Mouse (Mus musculus): Measurements from ENCODE around the gene Myl4. TPM values are rescaled to one million over a fixed set of nuclear protein-coding genes. Genes with fewer than 3 reads are reported as not detected.

The Myl4 gene
- polyA plus RNA-seq, 1 experiment from 2014 or later = 115 TPM

DNA sequence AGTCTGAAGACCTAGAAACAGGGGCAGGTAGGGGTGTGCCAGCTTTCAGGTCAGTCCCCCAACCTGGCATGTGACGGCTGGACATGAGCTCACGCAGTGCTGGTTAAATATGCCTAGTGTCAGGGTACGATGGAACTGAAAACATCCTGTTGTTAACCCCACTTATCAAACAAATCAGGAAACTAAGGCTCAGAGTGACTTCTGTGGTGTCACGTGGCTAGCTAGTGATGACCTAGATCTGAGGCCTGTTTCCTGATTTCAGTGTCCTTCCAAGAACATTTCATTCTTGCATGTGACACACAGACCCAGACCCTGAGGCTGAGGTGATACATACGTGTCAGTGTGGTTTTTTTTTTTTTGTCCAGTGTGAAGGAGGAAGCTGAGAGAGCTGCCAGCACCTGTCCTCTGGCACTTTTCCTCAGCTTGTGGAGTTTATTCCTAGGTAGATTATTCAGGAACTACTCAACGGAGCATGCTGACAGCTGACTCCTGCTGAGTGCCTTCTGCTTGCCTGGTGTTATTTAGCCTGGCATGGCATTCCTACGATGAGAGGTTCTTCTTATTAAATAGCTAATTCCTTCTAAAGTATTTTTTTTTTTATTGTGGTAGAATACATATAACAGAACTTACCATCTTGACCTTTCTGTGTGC is 79.8 kb downstream of the Myl4 start:
- no peak for ATAC-seq (ENCODE audit: low read depth)
- WGBS = 57% methylated on average over 7 of the region's 7 CpGs

DNA sequence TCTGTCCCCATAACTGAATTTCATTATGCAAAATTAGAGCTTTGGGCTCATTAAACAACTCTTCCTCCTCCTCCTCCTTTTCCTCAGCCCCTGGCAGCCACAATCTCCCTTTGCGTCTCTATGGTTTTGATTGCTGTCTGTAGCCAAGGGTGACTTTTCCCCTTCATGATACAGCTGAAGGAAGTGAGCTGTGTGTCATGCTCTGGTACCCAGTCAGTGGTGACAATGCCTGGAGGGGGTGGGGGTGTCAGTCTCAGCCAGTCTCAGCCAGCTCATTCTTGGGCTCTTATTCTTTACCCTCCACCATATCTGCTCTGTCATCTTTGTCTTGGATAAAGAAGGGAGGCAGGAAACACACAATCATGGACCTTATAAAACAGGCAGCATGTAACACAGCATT is 80.8 kb downstream of the Myl4 start:
- WGBS = 55% methylated on average over 1 of the region's 1 CpGs
- Histone ChIP-seq H3K9me3 (ENCODE audit: control insufficient read depth, low read length) (no peaks in the 10 kb centered on the region), H3K27ac (ENCODE audit: low read length) (no peak overlapping the region), H3K4me3 (ENCODE audit: low read length) (no peak overlapping the region), H3K36me3 (ENCODE audit: control insufficient read depth, insufficient read depth, low read length) (no peaks in the 10 kb centered on the region), H3K27me3 (ENCODE audit: control insufficient read depth, insufficient read depth, low read depth, low read length) (no peaks in the 10 kb centered on the region), H3K4me1 (replicated peaks; ENCODE audit: control insufficient read depth, insufficient read depth, low read length) (peaks cover 2% of the 10 kb centered on the region; the same call in 1 of the 2 replicates), H3K9ac (ENCODE audit: low read length) (no peak overlapping the region), H3K4me2 (ENCODE audit: low read depth, low read length) (no peak overlapping the region)
- no peak for ATAC-seq (ENCODE audit: low read depth)

More for the DNA sequence above, 79.8 kb downstream of the Myl4 start:
- Histone ChIP-seq H3K9ac (ENCODE audit: low read length) (no peak overlapping the region), H3K4me1 (replicated peaks; ENCODE audit: control insufficient read depth, insufficient read depth, low read length) (peaks cover 12% of the 10 kb centered on the region), H3K27me3 (ENCODE audit: control insufficient read depth, insufficient read depth, low read depth, low read length) (no peaks in the 10 kb centered on the region), H3K4me2 (ENCODE audit: low read depth, low read length) (no peak overlapping the region), H3K36me3 (ENCODE audit: control insufficient read depth, insufficient read depth, low read length) (no peaks in the 10 kb centered on the region), H3K27ac (ENCODE audit: low read length) (no peak overlapping the region), H3K4me3 (ENCODE audit: low read length) (no peak overlapping the region), H3K9me3 (ENCODE audit: control insufficient read depth, low read length) (no peaks in the 10 kb centered on the region)

DNA sequence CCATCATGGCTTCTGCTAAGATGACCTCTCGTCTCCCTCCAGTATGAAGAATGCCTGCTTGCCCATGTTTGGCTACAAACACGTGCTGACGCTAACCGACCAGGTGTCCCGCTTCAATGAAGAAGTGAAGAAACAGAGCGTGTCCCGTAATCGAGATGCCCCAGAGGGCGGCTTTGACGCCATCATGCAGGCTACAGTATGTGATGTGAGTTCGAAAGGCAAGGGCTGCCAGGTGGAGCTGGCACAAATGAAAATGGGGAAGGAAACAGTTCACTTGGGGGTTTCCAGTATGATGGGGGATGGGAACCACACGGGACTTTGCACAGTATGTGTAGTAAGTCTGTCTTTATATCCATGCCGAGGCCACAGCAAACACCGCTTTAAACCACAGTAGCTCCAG is 86.5 kb downstream of the Myl4 start:
- WGBS = 88% methylated on average over 14 of the region's 14 CpGs
- Histone ChIP-seq H3K4me3 (ENCODE audit: low read length) (no peak overlapping the region), H3K9ac (ENCODE audit: low read length) (no peak overlapping the region), H3K9me3 (ENCODE audit: control insufficient read depth, low read length) (no peaks in the 10 kb centered on the region), H3K4me1 (replicated peaks; ENCODE audit: control insufficient read depth, insufficient read depth, low read length) (no peaks in the 10 kb centered on the region), H3K27ac (ENCODE audit: low read length) (no peak overlapping the region), H3K36me3 (ENCODE audit: control insufficient read depth, insufficient read depth, low read length) (no peaks in the 10 kb centered on the region), H3K27me3 (ENCODE audit: control insufficient read depth, insufficient read depth, low read depth, low read length) (no peaks in the 10 kb centered on the region), H3K4me2 (ENCODE audit: low read depth, low read length) (no peak overlapping the region)
- ATAC-seq (ENCODE audit: low read depth) = no peak

DNA sequence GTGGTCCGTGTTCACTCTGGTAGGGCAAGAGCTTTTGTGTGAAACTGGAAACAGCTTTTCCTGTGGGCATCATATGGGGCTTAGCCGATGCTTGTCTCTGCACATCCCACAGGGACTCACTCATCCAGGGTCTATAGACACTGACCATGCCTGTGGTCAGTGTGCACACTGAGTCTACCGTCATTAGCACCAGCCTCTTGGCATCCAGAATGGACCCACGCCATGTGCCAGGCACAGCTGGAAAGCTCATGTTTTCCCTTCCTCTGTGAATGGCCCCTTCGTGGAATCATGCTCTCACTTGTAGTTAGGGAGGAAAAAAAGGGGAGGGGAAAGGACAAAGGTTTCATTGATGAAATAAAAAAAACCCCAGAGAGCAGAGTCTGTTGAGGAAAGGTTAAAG is 87.5 kb downstream of the Myl4 start:
- no peak for ATAC-seq (ENCODE audit: low read depth)
- Histone ChIP-seq H3K4me3 (ENCODE audit: low read length) (no peak overlapping the region), H3K27ac (ENCODE audit: low read length) (no peak overlapping the region), H3K4me2 (ENCODE audit: low read depth, low read length) (no peak overlapping the region), H3K36me3 (ENCODE audit: control insufficient read depth, insufficient read depth, low read length) (no peaks in the 10 kb centered on the region), H3K27me3 (ENCODE audit: control insufficient read depth, insufficient read depth, low read depth, low read length) (no peaks in the 10 kb centered on the region), H3K9me3 (ENCODE audit: control insufficient read depth, low read length) (no peaks in the 10 kb centered on the region), H3K4me1 (replicated peaks; ENCODE audit: control insufficient read depth, insufficient read depth, low read length) (no peaks in the 10 kb centered on the region), H3K9ac (ENCODE audit: low read length) (no peak overlapping the region)
- 69% methylated on average over 5 of the region's 5 CpGs for WGBS

DNA sequence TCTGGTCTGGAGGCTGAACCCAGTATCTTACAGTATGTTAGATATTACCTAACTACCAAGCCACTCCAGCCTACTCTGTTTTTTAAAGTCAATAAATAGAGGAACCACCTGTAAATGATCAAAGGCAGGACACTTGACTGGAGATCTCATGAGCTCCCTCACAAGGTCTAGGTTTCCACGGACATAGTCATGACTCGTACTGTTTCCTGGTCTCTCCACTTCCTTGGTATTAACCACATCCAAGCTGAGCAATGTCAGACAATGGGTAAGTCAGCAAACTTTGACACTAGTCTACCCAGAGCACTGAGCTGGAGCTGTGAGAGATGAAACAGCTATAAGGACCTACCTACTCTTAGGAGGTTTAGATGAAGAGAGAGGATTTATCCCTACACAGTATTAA is 88.4 kb downstream of the Myl4 start:
- Histone ChIP-seq H3K4me1 (replicated peaks; ENCODE audit: control insufficient read depth, insufficient read depth, low read length) (no peaks in the 10 kb centered on the region), H3K4me2 (ENCODE audit: low read depth, low read length) (no peak overlapping the region), H3K27ac (ENCODE audit: low read length) (no peak overlapping the region), H3K4me3 (ENCODE audit: low read length) (no peak overlapping the region), H3K36me3 (ENCODE audit: control insufficient read depth, insufficient read depth, low read length) (no peaks in the 10 kb centered on the region), H3K9ac (ENCODE audit: low read length) (no peak overlapping the region), H3K27me3 (ENCODE audit: control insufficient read depth, insufficient read depth, low read depth, low read length) (no peaks in the 10 kb centered on the region), H3K9me3 (ENCODE audit: control insufficient read depth, low read length) (no peaks in the 10 kb centered on the region)
- 45% methylated on average over 2 of the region's 2 CpGs for WGBS
- ATAC-seq (ENCODE audit: low read depth) = no peak

DNA sequence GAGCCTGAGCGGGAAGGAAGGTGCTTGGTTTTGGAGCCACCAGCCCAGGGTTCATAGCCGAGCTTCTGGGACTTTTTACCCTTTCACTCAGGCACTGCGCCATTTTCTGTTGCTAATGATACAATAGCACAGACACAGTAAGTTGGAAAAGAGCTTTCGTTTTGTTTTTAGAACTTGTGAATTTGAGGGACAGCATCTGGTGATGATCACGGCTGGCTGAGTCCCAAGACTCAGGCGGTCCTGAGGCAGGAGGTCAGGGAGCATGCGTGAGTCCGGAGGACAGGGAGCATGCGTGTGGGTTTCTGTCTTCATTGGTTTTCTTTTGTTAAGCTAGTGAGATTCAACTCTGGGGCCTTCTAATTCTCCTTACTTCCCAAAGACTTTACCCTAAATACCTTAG is 89.2 kb downstream of the Myl4 start:
- Histone ChIP-seq H3K4me1 (replicated peaks; ENCODE audit: control insufficient read depth, insufficient read depth, low read length) (no peaks in the 10 kb centered on the region), H3K9me3 (ENCODE audit: control insufficient read depth, low read length) (no peaks in the 10 kb centered on the region), H3K4me2 (ENCODE audit: low read depth, low read length) (no peak overlapping the region), H3K9ac (ENCODE audit: low read length) (no peak overlapping the region), H3K36me3 (ENCODE audit: control insufficient read depth, insufficient read depth, low read length) (no peaks in the 10 kb centered on the region), H3K27ac (ENCODE audit: low read length) (no peak overlapping the region), H3K27me3 (ENCODE audit: control insufficient read depth, insufficient read depth, low read depth, low read length) (no peaks in the 10 kb centered on the region), H3K4me3 (ENCODE audit: low read length) (no peak overlapping the region)
- 70% methylated on average over 9 of the region's 9 CpGs for WGBS
- peak; percentile 20; the same call in 1 of the 2 replicates for ATAC-seq (ENCODE audit: low read depth)

DNA sequence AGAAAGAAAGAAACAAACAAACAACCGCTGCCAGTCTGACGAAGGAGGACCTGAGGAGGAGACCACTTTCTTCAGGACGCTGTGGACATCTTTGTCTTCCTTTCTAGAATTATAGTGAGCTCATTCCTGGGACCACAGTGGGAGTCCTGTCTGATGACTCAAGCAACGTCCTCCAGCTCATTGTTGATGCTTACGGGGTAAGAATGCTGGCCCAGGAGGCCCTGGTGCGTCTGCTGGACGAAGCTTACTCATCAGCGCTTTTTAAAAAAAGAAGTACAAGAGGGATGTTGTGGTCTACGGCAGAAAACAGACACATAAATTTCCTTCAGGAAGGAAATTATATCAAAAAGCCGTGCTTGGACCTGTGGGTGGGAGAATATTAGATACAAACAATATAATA is 90.4 kb downstream of the Myl4 start:
- H3K27me3 ChIP-seq (ENCODE audit: control insufficient read depth, insufficient read depth, low read depth, low read length) = no peaks in the 10 kb centered on the region
- no peak overlapping the region for H3K4me2 ChIP-seq (ENCODE audit: low read depth, low read length)
- H3K9ac ChIP-seq (ENCODE audit: low read length) = no peak overlapping the region
- 72% methylated on average over 10 of the region's 10 CpGs for WGBS
- H3K9me3 ChIP-seq (ENCODE audit: control insufficient read depth, low read length) = no peaks in the 10 kb centered on the region
- no peaks in the 10 kb centered on the region for H3K36me3 ChIP-seq (ENCODE audit: control insufficient read depth, insufficient read depth, low read length)
- no peak overlapping the region for H3K4me3 ChIP-seq (ENCODE audit: low read length)
- H3K4me1 ChIP-seq (replicated peaks; ENCODE audit: control insufficient read depth, insufficient read depth, low read length) = no peaks in the 10 kb centered on the region
- ATAC-seq (ENCODE audit: low read depth) = no peak
- H3K27ac ChIP-seq (ENCODE audit: low read length) = no peak overlapping the region

DNA sequence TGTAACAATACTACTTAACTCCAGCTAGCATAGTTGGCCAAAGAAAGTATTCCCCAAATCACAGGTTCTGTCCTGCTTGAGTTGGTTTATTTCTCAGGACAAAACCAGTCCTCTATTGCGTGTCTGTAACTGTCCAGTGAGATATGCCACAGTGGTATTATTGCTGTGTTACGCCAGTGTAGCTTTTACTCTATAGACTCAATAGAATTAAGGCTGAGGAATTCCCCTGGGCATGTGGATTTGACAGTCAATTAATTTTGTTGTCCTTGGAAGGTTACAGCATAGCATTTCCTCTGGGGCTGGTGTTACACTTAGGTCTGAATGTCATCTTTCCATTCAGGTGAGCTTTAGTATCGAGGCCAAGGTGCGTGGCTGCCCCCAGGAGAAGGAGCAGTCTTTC is 92.8 kb downstream of the Myl4 start:
- no peaks in the 10 kb centered on the region for H3K36me3 ChIP-seq (ENCODE audit: control insufficient read depth, insufficient read depth, low read length)
- WGBS = 78% methylated on average over 4 of the region's 4 CpGs
- no peak overlapping the region for H3K9ac ChIP-seq (ENCODE audit: low read length)
- H3K27ac ChIP-seq (ENCODE audit: low read length) = no peak overlapping the region
- no peaks in the 10 kb centered on the region for H3K4me1 ChIP-seq (replicated peaks; ENCODE audit: control insufficient read depth, insufficient read depth, low read length)
- no peak overlapping the region for H3K4me3 ChIP-seq (ENCODE audit: low read length)
- no peak overlapping the region for H3K4me2 ChIP-seq (ENCODE audit: low read depth, low read length)
- no peaks in the 10 kb centered on the region for H3K27me3 ChIP-seq (ENCODE audit: control insufficient read depth, insufficient read depth, low read depth, low read length)
- no peaks in the 10 kb centered on the region for H3K9me3 ChIP-seq (ENCODE audit: control insufficient read depth, low read length)
- ATAC-seq (ENCODE audit: low read depth) = no peak
